Mouse (Mus musculus) c-Kit-negative CD71-positive TER-119-positive erythroid progenitor cells, embryonic 14.5 days (primary cell): ENCODE measurements around the gene Sppl3.

Experiments
- DNase-seq: peaks from one replicate; pipeline ENCODE4 v3.0.0-alpha.2; 2013; ENCODE audit warnings: low read depth, low spot score

Gene Sppl3

GRCm38 (mm10) chr5:114997327-114997726, 13.6 kb upstream of the Sppl3 start:
- no peak for DNase-seq

GRCm38 (mm10) chr5:115000503-115000902, 10.4 kb upstream of the Sppl3 start:
- DNase-seq = no peak

- no peak for DNase-seq
These were observed 9.5 kb upstream of the Sppl3 start for GRCm38 (mm10) chr5:115001464-115001863.

GRCm38 (mm10) chr5:115002781-115003180, 8.2 kb upstream of the Sppl3 start:
- DNase-seq = no peak

- DNase-seq = no peak
These were observed 7.6 kb upstream of the Sppl3 start for GRCm38 (mm10) chr5:115003224-115003873.

GRCm38 (mm10) chr5:115007768-115008167, 3.2 kb upstream of the Sppl3 start:
- no peak for DNase-seq

- DNase-seq = no peak
These were observed 2.6 kb upstream of the Sppl3 start for GRCm38 (mm10) chr5:115008307-115008706.

- no peak for DNase-seq
These were observed 1.8 kb upstream of the Sppl3 start for GRCm38 (mm10) chr5:115009143-115009542.

GRCm38 (mm10) chr5:115009961-115010360, 976 bp upstream of the Sppl3 start:
- DNase-seq = no peak

GRCm38 (mm10) chr5:115011217-115011518, 231 bp downstream of the Sppl3 start:
- DNase-seq = no peak

- DNase-seq = peak; percentile 29
These were observed 753 bp downstream of the Sppl3 start for GRCm38 (mm10) chr5:115011519-115012261.

GRCm38 (mm10) chr5:115013436-115013835, 2.5 kb downstream of the Sppl3 start:
- no peak for DNase-seq

- no peak for DNase-seq
These were observed 3.6 kb downstream of the Sppl3 start for GRCm38 (mm10) chr5:115014570-115014969.

GRCm38 (mm10) chr5:115015121-115015520, 4.2 kb downstream of the Sppl3 start:
- DNase-seq = no peak

GRCm38 (mm10) chr5:115018270-115018669, 7.3 kb downstream of the Sppl3 start:
- peak; percentile 53 for DNase-seq

- no peak for DNase-seq
These were observed 7.9 kb downstream of the Sppl3 start for GRCm38 (mm10) chr5:115018813-115019212.

- no peak for DNase-seq
These were observed 11.1 kb downstream of the Sppl3 start for GRCm38 (mm10) chr5:115022021-115022420.

GRCm38 (mm10) chr5:115026170-115026569, 15.2 kb downstream of the Sppl3 start:
- no peak for DNase-seq

GRCm38 (mm10) chr5:115027109-115027508, 16.2 kb downstream of the Sppl3 start:
- no peak for DNase-seq

GRCm38 (mm10) chr5:115028920-115029319, 18.0 kb downstream of the Sppl3 start:
- no peak for DNase-seq

GRCm38 (mm10) chr5:115029509-115029908, 18.6 kb downstream of the Sppl3 start:
- no peak for DNase-seq

GRCm38 (mm10) chr5:115031576-115031975, 20.6 kb downstream of the Sppl3 start:
- no peak for DNase-seq

GRCm38 (mm10) chr5:115032620-115033019, 21.7 kb downstream of the Sppl3 start:
- DNase-seq = no peak
